Mouse (Mus musculus) large intestine, adult 2 months (tissue): ENCODE data around the gene Batf. TPM values are rescaled to one million over a fixed set of nuclear protein-coding genes. Genes with fewer than 3 reads are reported as not detected.
"Not testable (repeated sequence)": the region's sequence is repeated elsewhere in the genome, so short reads cannot be mapped to it uniquely, and the experiment has no call there.

ENCODE experiments used
- DNase-seq: peaks from one replicate; pipeline ENCODE4 v3.0.0-alpha.2; 2012; ENCODE audit warnings: low read depth, low spot score
- WGBS: fragments of 180-500 bp; shearing (Covaris S2); methylation state at CpG from one replicate; pipeline ENCODE4 v1.1.7; 2018; 5-methylcytosine and 5-hydroxymethylcytosine counted together
- polyA plus RNA-seq: library from polyadenylated mRNA; depleted of rRNA; stranded (reverse); fragments of >200 nt; gene quantifications from 2 replicates; pipeline ENCODE4 v1.2.3, GENCODE M21; 2012; rRNA removed

Gene Batf
- polyA plus RNA-seq = 4.2 and 5.5 TPM in 2 replicates

DNA sequence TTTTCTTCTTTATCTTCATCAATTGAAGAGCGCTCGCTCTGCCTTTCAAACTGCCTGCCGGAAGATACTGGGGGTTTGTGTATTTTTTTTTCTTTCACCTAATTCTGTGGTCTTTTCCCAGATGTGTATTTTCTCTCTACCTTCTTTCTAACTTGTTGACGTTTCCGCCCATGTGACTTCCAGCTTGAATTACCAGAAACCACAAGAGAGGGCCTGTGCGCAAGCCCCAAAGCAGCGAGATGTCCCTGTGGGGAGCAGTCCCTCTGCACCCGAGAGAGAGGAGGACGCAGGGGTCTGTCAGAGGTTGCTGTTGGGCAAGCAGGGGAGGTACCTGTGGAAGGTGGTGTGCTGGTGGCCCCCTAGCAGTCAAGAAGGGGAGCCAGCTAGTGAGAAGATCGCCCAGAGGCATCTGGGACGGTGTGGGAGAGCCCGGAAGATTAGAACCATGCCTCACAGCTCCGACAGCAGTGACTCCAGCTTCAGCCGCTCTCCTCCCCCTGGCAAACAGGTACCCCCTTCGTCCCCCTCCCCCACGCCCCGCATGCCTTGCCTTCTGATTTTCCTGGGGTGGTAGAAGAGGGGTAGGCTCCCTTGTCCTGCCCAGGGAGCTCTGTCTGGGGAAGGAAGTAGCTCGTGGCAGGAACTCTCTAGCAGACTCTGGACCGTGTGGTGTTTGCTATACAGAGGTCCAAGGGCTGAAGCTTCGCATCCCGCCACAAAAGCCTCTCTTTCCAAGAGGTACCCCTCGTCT is at the start of gene Batf:
Gene Batf, plus strand, starts transcription at position 204 of the 751 bp plus-strand sequence.
- WGBS = 35% methylated on average over 22 of the region's 22 CpGs

DNA sequence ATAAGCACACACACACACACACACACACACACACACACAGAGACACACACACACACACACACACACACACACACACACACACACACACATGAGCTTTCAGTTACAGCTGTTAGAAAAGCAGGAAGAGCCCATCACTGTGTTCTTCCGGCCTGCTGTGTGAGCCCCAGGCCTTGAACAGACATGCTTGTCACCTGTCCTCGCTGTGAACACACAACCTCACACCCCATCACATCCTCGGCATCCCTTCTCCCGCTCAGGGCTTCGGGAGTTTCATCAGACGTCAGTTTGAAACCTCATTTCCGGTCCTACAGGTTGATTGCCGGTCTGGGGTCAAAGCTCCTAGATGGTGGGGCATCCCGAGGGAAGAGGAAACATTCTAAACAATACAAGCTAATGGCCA is 48.5 kb upstream of the Batf start:
- DNase-seq = no peak
- 59% methylated on average over 9 of the region's 9 CpGs for WGBS

More for the DNA sequence above, at the start of gene Batf:
- no peak for DNase-seq

DNA sequence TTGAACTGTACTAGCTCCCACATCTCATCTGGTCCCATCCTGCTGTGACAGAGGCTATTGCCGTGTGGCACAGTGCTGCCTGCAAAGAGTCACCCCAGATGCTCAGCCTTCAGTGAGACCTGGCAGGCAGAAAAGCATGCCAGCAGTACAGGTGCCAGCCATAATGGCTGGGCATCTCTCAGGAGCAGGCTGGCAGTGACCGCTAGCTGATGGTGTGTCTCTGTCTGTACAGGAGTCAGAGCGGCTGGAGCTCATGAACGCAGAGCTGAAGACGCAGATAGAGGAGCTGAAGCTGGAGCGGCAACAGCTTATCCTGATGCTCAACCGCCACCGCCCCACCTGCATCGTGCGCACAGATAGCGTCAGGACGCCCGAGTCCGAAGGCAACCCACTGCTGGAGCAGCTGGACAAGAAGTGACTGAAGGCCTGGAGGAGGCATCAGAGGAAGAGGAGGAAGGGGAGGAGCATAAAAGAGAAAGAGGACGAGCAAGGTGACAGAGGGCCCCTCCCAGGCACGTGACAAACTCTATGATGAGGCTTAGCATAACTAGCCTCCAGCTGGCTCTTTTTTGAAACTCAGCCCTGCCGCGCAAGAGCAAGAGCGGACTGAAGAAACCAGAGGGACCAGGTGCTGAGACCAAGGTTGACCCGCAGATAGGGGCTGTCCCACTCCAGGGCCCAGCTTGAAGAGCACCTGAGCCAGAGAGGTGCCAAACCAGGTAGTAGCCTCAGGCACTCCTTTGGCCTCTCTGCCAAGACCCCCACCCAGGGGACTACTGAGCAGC is 47.7 kb upstream of the Batf start:
- DNase-seq = no peak
- WGBS = 80% methylated on average over 20 of the region's 20 CpGs

DNA sequence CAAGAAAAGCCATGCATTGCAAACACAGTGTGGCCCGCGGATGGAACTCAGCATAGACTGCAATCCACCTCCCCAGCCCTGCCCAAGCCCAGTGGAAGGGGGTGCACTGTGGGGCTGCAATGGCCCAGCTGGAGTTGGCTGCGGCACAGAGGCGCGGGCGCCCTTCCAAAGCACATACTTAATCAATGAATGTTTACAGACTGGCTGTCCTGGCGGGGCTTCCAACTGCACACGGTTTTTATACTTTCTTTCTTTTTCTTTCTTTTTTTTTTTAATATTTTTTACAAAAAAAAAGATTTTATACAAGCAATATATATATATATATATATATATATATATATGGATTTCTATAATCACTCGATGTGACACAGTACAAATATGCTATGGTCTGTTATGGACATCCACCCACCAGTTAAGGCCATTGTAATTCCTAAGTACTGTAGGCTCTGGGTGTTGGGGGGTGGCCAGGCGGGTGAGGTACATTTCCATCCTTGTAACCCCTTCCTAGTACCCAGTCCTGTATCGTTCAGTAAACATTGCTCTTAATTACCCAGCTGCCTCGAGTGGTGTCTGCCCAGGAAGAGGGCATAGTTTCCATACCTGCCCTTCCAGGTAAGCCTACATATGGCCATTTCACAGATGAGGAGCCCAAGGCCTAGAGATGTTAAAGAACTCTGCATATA is 47.0 kb upstream of the Batf start:
- no peak for DNase-seq
- 41% methylated on average over 12 of the region's 12 CpGs for WGBS

DNA sequence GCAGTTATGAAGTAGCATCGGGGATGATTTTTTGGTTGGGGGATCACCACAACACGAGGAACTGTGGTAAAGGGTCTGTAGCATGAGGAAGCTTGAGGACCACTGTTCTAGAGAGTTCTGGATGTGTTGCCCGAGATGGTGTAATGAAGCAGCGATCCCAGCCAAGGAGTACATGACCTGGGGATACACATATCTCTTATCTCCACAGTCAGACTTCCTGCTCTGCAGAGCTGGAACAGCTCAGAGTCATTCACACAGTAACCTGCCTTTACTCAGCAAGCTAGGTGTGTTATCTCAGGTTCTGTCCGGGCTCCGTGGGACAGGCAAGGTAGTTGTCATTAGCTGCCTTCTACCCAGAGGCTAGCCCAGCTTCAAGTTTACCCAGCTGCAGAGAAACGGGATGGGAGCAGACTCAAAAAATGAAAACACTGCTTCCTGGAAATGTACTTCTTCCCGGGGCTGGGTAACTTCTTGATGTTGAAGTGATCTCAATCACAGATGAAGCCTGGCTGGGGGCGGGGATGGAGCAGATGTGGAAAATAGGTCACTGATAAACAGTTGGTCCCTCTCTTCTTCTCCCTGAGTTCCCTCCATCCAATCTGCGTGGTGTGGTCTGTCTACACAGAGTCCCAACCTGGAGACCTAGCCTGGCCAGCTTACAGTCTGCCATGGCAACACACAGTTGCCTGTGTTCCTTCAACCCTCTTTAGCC is 45.5 kb upstream of the Batf start:
- DNase-seq = no peak
- 42% methylated on average over 10 of the region's 10 CpGs for WGBS

DNA sequence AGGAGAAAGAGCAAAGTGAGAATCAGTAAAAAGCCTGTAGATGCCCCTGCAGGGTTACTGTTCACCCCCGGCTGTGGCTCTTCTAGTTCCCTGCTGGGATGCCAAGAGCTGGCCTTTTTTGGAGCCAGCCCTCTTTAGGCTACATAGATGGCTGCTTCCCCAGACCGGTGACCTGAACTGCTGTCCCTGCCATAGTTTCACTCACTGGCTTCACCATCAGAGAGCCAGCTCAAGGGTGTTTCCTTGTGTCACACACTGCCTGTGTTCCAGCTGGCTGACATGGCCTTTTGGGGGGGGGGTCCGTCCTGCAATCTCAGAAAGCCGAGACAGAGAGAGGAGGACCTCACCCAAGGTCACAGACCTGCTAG is 44.9 kb upstream of the Batf start:
- DNase-seq = no peak
- WGBS = 45% methylated on average over 4 of the region's 4 CpGs

DNA sequence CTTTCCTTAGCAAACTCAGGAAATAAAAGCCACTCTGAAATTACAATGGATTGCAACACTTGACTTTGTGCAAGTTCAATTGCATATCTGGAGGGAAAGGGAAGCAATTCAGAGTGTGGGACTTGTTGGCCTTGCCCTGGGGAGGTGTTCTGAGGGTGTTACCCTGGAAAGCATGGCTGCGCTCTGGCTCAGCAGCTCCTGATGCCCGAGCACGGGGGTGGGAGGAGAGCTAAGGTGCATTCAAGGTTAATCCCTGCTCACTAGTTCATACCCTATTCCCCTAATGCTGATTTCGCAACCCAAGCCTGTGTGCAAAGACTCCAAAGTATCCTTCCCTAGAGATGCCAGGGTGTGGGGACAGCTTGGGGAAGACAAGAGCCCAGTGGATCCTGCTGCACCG is 42.7 kb upstream of the Batf start:
- DNase-seq = no peak
- 59% methylated on average over 5 of the region's 5 CpGs for WGBS

DNA sequence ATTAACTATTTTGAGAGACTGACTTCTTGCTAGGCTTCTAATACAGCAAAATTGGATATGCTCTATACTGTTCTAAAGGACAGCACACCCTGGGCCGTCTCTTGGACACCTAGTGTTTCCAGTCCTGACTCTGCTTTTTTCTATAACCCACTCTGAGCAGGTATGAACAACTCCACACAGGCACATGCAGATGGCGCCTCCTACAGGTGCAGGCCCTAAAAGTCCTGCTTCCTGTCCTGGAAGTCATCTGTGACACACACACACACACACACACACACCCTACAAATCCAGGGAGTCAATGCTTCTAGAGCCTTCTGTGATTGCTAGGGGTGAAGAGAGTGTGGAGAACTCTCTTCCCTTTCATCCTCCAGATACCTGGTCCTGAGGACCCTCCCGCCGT is 40.8 kb upstream of the Batf start:
- no peak for DNase-seq
- 93% methylated on average over 4 of the region's 4 CpGs for WGBS

DNA sequence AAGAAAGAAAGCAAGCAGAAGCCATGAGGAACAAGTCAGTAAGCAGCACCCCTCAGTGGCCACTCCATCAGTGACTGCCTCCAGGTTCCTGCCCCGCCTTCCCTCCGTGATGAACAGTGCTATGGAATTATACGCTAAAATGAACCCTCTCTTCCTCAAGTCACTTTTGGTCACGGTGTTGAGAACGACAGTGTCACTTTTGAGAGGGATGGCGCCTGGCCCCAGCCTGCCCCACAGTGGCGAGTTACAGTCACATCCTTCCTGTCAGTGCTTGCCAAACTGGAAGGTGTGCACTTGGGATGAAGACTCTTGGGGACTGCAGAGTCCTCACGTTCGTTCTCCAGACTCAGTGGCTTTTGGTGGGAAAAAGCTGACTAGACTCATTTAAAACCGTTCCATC is 39.1 kb upstream of the Batf start:
- DNase-seq = no peak
- 30% methylated on average over 10 of the region's 10 CpGs for WGBS

DNA sequence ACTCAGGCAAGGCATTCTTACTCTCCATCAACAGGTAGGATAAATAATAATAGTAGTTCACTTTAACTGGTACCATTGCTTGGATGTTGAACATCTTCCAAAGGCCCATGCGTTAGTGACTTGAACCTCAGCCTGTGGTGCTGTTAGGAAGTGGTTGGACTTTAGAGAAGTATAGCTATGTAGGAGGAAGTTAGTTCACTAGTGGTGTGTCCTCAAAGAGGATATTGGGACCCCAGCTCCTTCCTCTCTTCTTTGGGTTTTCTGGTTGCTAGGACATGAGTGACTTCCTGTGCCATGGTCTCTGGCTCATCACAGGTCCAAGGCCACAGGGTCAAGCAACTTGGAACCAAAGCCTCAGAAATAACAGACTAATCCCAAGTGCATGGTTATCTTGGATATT is 38.5 kb upstream of the Batf start:
- WGBS = 77% methylated on average over 1 of the region's 1 CpGs
- DNase-seq = no peak

DNA sequence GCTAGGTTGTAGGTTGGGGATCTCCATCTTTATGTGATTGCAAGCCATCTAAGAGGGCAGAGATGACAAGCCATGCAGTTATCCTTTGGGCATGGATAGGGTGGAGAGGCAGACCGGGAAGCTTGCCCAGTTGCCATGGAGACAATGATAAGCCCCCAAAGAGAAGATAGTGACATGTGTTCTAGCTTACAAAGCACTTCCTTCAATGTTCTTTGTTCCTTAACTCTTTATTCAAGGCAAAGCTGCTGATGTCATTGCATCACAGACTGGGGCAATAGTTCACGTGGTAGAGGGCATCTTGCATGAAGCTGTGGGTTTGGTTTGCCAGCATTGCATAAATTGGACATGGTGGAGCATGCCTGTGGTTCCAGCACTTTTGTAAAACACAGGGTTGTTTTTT is 27.1 kb upstream of the Batf start:
- 57% methylated on average over 2 of the region's 2 CpGs for WGBS
- no peak for DNase-seq

DNA sequence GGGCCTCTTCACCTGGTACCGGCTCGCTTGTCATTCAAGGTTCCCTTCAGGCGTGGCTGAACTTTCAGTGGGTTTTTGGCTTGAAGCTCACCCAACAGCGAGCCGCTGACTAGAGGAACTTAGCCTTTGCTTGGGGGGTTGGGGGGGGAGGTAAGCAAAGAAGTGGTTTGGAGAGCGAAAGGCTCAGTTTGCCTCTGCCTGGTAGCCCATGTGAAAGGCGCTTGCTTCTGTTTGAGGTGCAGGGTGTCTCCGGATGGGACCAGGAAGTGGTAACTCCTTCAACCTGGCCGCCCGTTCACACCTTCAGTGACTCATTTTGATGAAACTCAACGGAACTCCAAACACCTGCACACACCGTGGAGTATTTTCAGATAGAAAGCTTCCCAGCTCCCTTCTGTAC is 25.6 kb upstream of the Batf start:
- 50% methylated on average over 12 of the region's 12 CpGs for WGBS
- no peak for DNase-seq

DNA sequence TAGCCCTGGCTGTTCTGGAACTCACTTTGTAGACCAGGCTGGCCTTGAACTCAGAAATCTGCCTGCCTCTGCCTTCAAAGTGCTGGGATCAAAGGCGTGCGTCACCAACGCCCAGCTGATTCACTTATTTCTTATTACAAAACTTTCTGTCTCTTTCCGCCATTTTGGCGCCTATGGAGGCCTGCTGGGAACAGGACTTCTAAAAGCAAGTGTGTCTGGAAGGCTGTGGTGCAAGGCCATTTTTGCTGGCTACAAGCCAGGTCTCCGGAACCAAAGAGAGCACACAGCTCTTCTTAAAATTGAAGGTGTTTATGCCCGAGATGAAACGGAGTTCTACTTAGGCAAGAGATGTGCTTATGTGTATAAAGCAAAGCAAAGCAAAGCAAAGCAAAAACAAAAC is 24.2 kb upstream of the Batf start:
- WGBS = 74% methylated on average over 8 of the region's 8 CpGs
- DNase-seq = not testable (repeated sequence)

DNA sequence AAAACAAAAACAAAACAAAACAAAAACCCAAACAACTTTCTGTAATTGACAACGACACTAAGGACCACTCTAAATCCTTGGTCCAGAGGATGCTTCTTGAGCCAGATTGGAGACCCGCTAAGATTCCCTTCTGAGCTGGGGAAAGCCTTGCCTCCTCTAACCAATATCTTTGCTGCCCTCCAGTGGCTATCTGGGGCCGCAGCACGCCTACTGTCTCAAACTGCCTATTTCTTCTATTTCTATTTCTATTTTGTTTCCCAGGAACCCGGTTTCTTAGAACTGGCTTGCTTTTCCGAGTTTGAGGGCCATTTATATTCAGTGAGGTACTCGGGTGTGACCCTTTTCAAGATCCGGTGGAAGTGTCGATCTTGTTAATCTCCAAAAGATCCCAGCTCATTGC is 23.6 kb upstream of the Batf start:
- DNase-seq = no peak
- WGBS = 9% methylated on average over 9 of the region's 9 CpGs

DNA sequence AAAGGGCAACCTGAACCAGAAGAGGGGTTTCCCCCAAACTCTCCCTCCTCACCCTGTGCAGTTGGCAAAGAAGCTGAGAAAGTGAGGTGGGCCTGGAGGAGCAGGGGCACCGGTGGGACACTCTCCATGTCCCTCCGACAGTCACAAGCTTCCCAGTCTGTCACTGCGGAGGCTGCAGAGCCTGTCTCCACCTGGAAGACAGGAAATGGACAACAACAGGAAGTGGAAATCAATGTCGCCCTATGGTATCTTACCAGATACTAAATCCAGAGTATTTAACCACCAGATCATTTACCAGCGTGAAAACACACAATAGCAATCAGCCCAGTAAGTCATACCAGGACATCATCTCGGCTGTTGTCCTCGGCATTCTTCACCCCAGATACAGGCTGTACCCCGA is 20.4 kb upstream of the Batf start:
- no peak for DNase-seq
- 83% methylated on average over 8 of the region's 8 CpGs for WGBS

DNA sequence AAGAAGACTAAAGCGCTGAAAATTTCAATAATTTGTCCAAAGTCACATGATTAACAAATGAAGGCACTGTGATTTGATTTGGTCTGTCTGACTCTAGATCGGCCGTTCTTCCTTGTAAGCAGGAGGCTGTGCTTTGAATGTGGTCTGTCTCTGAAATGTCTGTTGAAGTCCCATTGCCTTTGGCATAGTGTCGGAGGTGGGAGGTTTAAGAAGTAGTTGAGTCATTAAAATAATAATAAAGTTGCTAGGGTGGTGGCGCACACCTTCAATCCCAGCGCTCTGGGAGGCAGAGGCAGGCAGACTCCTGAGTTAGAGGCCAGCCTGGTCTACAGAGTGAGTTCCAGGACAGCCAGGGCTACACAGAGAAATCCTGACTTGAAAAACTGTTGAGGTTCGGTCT is 19.4 kb upstream of the Batf start:
- WGBS = 90% methylated on average over 7 of the region's 7 CpGs
- DNase-seq = no peak

DNA sequence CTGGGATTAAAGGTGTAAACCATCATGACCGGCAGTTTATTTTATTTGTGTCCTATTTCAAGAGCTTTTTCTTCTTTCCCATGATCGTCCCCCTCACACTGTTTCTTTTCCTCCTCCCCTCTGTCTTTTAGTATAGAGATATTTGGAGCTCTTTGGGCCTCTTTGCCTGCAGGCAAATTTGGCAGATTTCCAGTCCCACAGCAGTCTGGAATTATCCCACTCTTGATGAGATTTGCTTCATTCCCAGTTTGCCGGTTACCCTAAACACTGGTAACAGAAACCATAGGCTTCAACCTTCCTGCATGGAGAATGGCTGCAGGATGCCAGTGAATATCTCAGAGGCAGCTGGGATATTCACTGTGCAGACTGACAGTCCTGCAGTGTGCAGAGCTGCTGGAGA is 17.8 kb upstream of the Batf start:
- DNase-seq = no peak
- WGBS = 53% methylated on average over 3 of the region's 3 CpGs

DNA sequence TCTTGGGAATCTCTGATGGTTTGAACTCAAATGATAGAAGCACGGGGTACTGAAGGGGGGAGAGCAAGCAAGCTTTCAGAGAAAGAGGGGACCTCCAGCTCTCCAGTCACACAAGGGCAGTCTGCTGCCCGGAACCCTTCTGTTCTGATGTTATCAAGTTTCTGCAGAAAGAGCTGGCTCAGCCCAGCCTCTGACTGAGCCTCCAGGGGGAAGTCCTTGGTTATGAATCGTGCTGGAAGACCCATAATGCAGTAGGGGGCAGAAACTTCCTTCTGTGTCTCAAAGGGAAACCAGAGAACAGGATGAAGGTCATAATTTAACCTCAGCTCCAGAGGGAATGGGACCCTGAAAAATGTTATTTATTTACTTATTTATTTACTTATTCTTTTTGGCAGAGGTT is 16.4 kb upstream of the Batf start:
- 59% methylated on average over 3 of the region's 3 CpGs for WGBS
- DNase-seq = no peak

DNA sequence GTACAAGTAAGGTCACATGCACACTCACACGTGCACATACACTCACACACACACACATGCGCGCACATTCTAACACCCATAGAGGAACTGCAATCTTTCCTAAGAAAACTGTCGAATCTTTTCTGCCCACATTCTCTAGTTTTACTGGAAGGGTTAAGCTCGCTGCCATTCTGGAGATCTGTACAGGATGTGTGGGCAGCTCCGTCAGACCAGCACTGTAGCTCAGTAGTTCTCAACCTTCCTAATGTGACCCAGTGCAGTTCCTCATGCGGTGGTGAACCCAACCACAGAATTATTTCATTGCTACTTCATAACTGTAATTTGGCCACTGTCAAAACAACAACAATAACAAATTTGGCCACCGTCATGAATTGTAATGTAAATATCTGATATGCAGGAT is 12.6 kb upstream of the Batf start:
- no peak for DNase-seq
- 85% methylated on average over 8 of the region's 8 CpGs for WGBS

DNA sequence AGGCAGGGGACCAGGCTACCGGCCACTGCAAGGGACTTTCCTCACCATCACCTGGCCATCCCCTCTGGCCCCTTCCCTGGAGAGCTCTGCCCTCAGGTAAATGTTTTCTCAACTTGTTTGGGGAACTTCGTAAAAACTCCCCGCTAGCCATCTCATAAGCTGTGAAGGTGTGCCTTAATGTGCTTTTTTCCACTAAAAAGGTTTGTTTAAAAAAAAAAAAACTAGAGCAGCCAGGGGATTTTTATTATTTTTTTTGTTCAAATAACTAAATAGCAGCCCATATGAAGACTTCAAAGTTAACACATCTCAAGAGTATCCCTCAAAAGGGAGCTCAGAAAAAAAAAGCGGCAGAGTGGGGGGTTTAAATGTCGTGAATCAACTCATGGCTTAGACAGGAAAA is 7.4 kb upstream of the Batf start:
- 62% methylated on average over 5 of the region's 5 CpGs for WGBS
- DNase-seq = no peak
